Mouse (Mus musculus): ENCODE results near the gene Mcf2l. TPM values are rescaled to one million over a fixed set of nuclear protein-coding genes. Genes with fewer than 3 reads are reported as not detected.

The Mcf2l gene
- polyA plus RNA-seq, 1 experiment from 2014 or later, result 14.8 TPM

DNA sequence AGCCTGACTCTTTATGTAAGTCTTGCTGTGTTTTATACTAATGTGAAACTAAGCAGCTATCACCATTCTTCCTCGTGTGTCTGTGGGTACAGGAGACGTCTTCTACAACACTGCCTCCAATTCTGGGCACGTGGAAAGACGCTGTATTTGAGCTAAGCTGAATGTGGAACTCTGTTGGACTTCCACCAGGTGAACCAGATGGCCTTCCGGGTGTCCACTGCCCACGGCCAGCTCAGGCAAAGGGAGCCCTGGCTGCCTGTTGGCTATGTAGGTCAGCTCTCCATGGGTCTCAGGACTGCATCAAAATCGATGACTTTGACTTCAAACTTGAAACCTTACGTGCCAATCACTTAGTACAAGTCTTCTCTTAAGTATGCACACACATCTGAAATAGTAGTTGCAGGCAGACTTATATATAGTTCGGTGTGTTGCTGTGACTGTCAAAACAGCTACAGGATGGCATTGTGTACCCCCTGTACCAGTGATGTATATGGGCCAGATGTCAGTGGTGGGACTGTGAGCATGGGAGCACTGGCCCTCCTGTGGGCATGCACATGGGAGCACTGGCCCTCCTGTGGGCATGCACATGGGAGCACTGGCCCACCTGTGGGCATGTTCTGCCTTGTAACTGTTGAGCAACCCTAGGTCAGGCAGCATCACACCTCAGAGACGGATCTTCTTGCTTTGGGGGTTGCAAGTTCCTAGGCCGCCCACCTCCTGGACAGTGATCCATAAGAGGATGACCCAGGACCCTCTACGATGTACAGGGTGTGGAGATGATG is 20.4 kb downstream of the Mcf2l start:
- Histone ChIP-seq H3K4me1 (ENCODE audit: control insufficient read depth, insufficient read depth, low read length) (no peaks in the 10 kb centered on the region), H3K9me3 (replicated peaks; ENCODE audit: control insufficient read depth, low read length) (no peaks in the 10 kb centered on the region), H3K4me3 (ENCODE audit: low read depth, low read length) (no peak overlapping the region), H3K4me2 (ENCODE audit: low read depth, low read length) (no peak overlapping the region), H3K36me3 (replicated peaks; ENCODE audit: control insufficient read depth, insufficient read depth, low read depth, low read length) (no peaks in the 10 kb centered on the region), H3K27me3 (ENCODE audit: control insufficient read depth, insufficient read depth, low read length) (no peaks in the 10 kb centered on the region), H3K27ac (replicated peaks; ENCODE audit: low read depth, low read length) (no peak overlapping the region), H3K9ac (replicated peaks; ENCODE audit: low read length) (no peak overlapping the region)
- WGBS, result 81% methylated on average over 12 of the region's 12 CpGs
- ATAC-seq (replicated peaks; ENCODE audit: insufficient number of reproducible peaks, low FRiP score, low TSS enrichment, low read depth) (no peak), DNase-seq (ENCODE audit: low spot score) (no peak)

DNA sequence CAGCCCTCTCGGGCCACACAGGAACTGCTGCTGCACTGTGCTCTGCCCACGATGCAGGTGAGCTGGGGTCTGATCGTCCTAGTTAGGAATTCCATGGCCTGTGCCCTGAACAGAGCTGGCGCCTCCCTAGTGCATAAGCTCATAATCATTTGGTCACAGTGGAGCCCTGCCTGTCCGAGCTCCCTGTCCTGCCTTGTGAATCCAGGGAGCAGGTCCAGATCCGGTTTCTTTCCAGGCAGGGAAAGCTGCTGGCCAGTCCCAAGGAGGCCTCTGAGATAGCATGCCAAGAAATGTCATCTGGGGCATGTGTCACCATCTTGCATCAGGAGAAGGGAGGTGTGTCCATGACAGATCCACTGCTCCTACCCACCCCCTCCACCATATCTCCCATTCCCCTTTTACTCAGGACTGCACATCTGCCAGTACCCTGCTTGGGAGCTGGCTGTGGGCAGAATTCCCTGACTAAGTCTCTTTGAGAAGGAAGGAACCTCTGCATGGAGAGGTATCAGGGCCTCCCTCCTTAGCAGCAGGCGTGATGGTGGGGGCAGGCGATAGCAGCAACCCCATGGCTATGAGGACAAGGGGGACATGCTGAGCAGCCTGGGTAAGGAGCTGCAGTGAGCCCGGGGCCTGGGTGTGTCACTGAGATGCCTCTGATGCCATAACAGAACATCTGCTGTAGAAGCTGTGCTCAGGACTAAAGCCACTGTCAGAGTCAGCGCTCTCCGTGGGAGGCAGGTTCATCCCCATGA is 21.4 kb downstream of the Mcf2l start:
- DNase-seq (ENCODE audit: low spot score) (no peak), ATAC-seq (replicated peaks; ENCODE audit: insufficient number of reproducible peaks, low FRiP score, low TSS enrichment, low read depth) (no peak)

DNA sequence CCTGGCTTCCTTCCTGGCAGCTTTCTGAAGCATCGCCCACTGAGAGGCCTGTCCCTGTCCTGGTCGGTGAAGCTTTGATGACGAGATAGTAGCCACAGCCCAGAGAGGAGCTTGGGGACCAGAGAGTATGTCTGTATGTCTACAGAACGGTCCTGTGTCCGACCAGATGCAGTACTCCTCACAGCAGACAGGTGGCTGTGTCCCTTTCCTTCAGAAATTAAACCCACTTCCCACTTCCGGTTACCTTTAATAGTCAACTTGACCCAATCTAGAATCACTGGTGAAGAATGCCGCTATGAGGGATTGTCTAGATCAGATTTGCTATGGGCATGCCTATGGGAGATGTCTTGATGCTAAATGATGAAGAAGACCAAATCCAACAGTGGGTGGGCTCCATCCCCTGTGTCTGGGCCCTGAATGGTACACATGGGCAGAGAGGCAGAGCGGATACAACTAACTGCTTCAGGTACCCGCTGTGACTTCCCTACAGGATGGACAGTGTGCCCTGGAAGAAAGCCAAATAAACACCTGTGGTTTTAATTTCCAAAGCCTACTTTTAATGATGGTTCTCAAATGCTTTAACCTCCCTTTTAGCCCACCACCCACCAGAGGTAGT is 22.0 kb downstream of the Mcf2l start:
- whole genome bisulfite sequencing, result 66% methylated on average over 9 of the region's 9 CpGs
- no peak for ATAC-seq (replicated peaks; ENCODE audit: insufficient number of reproducible peaks, low FRiP score, low TSS enrichment, low read depth)
- H3K27me3 ChIP-seq (ENCODE audit: control insufficient read depth, insufficient read depth, low read length), result no peaks in the 10 kb centered on the region
- peak; percentile 19 for DNase-seq (ENCODE audit: low spot score)
- H3K4me2 ChIP-seq (ENCODE audit: low read depth, low read length), result no peak overlapping the region
- no peaks in the 10 kb centered on the region for H3K4me1 ChIP-seq (ENCODE audit: control insufficient read depth, insufficient read depth, low read length)
- no peak overlapping the region for H3K9ac ChIP-seq (replicated peaks; ENCODE audit: low read length)
- no peaks in the 10 kb centered on the region for H3K36me3 ChIP-seq (replicated peaks; ENCODE audit: control insufficient read depth, insufficient read depth, low read depth, low read length)
- H3K27ac ChIP-seq (replicated peaks; ENCODE audit: low read depth, low read length), result no peak overlapping the region
- H3K4me3 ChIP-seq (ENCODE audit: low read depth, low read length), result no peak overlapping the region
- no peaks in the 10 kb centered on the region for H3K9me3 ChIP-seq (replicated peaks; ENCODE audit: control insufficient read depth, low read length)

More for the DNA sequence above, 21.4 kb downstream of the Mcf2l start:
- 79% methylated on average over 11 of the region's 11 CpGs for WGBS
- Histone ChIP-seq H3K9ac (replicated peaks; ENCODE audit: low read length) (no peak overlapping the region), H3K27me3 (ENCODE audit: control insufficient read depth, insufficient read depth, low read length) (no peaks in the 10 kb centered on the region), H3K27ac (replicated peaks; ENCODE audit: low read depth, low read length) (no peak overlapping the region), H3K9me3 (replicated peaks; ENCODE audit: control insufficient read depth, low read length) (no peaks in the 10 kb centered on the region), H3K4me1 (ENCODE audit: control insufficient read depth, insufficient read depth, low read length) (no peaks in the 10 kb centered on the region), H3K4me2 (ENCODE audit: low read depth, low read length) (no peak overlapping the region), H3K4me3 (ENCODE audit: low read depth, low read length) (no peak overlapping the region), H3K36me3 (replicated peaks; ENCODE audit: control insufficient read depth, insufficient read depth, low read depth, low read length) (no peaks in the 10 kb centered on the region)

DNA sequence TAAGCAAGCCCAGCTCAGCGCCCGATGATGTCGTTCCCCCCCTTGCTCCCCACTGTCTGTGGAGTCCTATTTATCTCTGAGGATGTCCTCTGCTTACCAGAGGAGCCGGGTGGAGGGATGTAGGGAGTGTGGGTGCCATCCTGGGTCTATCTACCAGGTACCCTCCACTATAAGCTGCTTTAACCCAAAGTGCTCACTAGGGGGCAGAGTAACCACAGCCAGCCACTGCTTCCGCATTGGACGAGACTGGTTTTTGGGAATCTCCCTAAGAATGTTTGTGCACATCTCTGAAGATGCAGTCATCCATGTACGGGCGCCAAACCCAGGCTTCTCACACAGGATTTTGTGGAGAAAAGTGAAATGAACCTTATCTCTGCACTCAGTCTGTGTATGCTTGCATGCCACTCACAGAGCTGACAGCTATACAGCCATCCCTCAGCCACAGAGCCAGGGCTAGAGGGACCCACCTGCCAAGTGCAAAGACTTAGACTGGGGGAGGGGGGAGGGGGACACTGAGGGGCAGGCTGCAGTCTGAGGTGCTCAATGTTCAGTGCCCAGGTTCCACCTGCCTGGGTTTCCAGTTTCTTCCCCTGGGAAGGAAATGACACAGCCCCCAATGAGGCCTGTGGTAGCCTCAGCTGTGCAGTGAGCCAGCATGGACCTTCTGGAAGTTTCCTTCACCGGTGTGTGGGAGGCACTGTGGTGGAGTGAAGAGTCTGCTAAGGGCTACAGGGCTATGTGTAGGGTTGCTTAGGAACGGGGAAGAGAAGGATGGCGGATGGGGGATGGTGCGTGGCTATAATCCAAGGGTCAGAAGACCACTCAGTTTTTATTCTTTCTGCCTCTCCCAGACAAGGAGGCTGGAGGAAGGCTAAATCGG is 23.1 kb downstream of the Mcf2l start:
- Histone ChIP-seq H3K27ac (replicated peaks; ENCODE audit: low read depth, low read length) (no peak overlapping the region), H3K4me3 (ENCODE audit: low read depth, low read length) (no peak overlapping the region), H3K9me3 (replicated peaks; ENCODE audit: control insufficient read depth, low read length) (no peaks in the 10 kb centered on the region), H3K4me1 (ENCODE audit: control insufficient read depth, insufficient read depth, low read length) (no peaks in the 10 kb centered on the region), H3K36me3 (replicated peaks; ENCODE audit: control insufficient read depth, insufficient read depth, low read depth, low read length) (no peaks in the 10 kb centered on the region), H3K9ac (replicated peaks; ENCODE audit: low read length) (no peak overlapping the region), H3K27me3 (ENCODE audit: control insufficient read depth, insufficient read depth, low read length) (no peaks in the 10 kb centered on the region), H3K4me2 (ENCODE audit: low read depth, low read length) (no peak overlapping the region)
- ATAC-seq (replicated peaks; ENCODE audit: insufficient number of reproducible peaks, low FRiP score, low TSS enrichment, low read depth) (peak; percentile 50; the same call in 1 of the 2 replicates), DNase-seq (ENCODE audit: low spot score) (peak; percentile 78)
- 51% methylated on average over 13 of the region's 13 CpGs for WGBS

DNA sequence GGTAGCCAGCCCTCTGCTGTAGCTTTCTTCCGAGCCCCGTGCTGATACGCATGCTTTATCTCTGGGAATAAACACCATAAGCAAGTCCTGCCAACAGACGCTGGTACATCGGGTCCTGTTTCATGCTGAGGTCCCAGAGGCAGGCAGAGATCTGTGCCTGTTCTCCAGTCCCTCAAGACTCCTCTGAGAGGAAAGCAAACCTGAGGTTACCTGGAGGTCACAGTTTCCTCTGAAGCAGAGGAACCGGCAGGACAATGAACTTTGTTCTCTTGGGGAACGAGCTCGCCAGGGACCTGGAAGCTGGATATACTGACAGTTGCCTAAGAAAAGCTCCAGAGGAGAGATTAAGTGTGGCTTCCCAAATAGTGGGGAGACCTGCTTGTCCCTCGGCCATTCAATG is 24.2 kb downstream of the Mcf2l start:
- Histone ChIP-seq H3K9me3 (replicated peaks; ENCODE audit: control insufficient read depth, low read length) (no peaks in the 10 kb centered on the region), H3K9ac (replicated peaks; ENCODE audit: low read length) (no peak overlapping the region), H3K27ac (replicated peaks; ENCODE audit: low read depth, low read length) (no peak overlapping the region), H3K4me2 (ENCODE audit: low read depth, low read length) (no peak overlapping the region), H3K27me3 (ENCODE audit: control insufficient read depth, insufficient read depth, low read length) (no peaks in the 10 kb centered on the region), H3K4me1 (ENCODE audit: control insufficient read depth, insufficient read depth, low read length) (no peaks in the 10 kb centered on the region), H3K36me3 (replicated peaks; ENCODE audit: control insufficient read depth, insufficient read depth, low read depth, low read length) (no peaks in the 10 kb centered on the region), H3K4me3 (ENCODE audit: low read depth, low read length) (no peak overlapping the region)
- DNase-seq (ENCODE audit: low spot score), result no peak
- ATAC-seq (replicated peaks; ENCODE audit: insufficient number of reproducible peaks, low FRiP score, low TSS enrichment, low read depth), result no peak
- WGBS, result 53% methylated on average over 9 of the region's 9 CpGs

DNA sequence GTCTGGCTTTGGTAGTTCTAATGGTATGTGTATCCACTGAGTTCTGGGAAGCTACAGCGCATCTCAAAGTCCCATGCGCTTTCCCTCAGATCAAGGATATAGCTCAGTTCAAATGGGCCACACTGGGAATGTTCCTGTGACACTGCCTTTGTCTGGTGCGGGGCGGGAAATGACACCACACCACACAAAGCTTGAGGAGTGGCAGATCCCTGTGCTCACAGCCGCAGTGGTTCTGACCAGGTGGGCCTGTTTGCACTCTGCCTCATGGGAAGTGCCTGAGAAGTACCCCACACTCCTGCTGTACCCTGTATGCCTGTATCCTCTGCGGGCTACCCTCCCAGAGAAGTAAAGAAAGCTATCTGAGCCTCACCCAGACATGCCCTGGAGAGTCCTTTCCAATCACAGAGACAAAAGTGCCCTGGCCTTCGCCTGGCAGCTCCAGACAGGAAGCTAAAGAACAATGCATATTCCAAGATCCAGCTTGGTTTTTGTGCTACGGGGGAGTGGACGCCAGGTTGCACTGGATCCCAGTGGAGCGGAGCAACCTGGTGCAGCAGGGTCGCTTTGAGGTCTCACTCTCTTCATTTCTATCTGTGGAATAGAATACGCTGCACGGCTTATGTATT is 30.3 kb downstream of the Mcf2l start:
- H3K4me2 ChIP-seq (ENCODE audit: low read depth, low read length), result no peak overlapping the region
- WGBS, result 88% methylated on average over 13 of the region's 13 CpGs
- no peak overlapping the region for H3K27ac ChIP-seq (replicated peaks; ENCODE audit: low read depth, low read length)
- H3K9ac ChIP-seq (replicated peaks; ENCODE audit: low read length), result no peak overlapping the region
- no peaks in the 10 kb centered on the region for H3K36me3 ChIP-seq (replicated peaks; ENCODE audit: control insufficient read depth, insufficient read depth, low read depth, low read length)
- DNase-seq (ENCODE audit: low spot score) (no peak), ATAC-seq (replicated peaks; ENCODE audit: insufficient number of reproducible peaks, low FRiP score, low TSS enrichment, low read depth) (no peak)
- H3K4me1 ChIP-seq (ENCODE audit: control insufficient read depth, insufficient read depth, low read length), result no peaks in the 10 kb centered on the region
- no peaks in the 10 kb centered on the region for H3K27me3 ChIP-seq (ENCODE audit: control insufficient read depth, insufficient read depth, low read length)
- no peak overlapping the region for H3K4me3 ChIP-seq (ENCODE audit: low read depth, low read length)
- H3K9me3 ChIP-seq (replicated peaks; ENCODE audit: control insufficient read depth, low read length), result no peaks in the 10 kb centered on the region

DNA sequence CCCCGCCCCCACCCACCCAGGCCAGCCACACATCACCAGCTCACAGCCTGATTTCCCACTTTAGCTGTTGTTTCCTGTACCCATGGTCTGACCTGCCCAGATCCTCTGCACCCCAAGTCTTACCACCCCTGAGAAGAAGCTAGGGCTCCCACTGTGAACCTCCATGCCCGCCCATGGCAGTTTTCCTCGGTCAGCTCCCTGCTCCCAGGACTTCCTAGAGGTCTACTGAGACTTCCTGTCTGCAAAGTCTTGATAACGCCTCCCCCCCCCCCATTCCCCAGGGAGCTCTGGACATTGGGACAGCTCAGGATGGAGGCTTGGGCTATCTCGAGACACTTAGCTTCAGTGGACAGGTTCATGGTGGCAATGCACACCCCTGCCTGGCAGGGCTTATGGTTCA is 31.5 kb downstream of the Mcf2l start:
- no peak overlapping the region for H3K27ac ChIP-seq (replicated peaks; ENCODE audit: low read depth, low read length)
- H3K27me3 ChIP-seq (ENCODE audit: control insufficient read depth, insufficient read depth, low read length), result no peaks in the 10 kb centered on the region
- no peaks in the 10 kb centered on the region for H3K9me3 ChIP-seq (replicated peaks; ENCODE audit: control insufficient read depth, low read length)
- no peak overlapping the region for H3K4me3 ChIP-seq (ENCODE audit: low read depth, low read length)
- H3K9ac ChIP-seq (replicated peaks; ENCODE audit: low read length), result no peak overlapping the region
- H3K36me3 ChIP-seq (replicated peaks; ENCODE audit: control insufficient read depth, insufficient read depth, low read depth, low read length), result no peaks in the 10 kb centered on the region
- no peaks in the 10 kb centered on the region for H3K4me1 ChIP-seq (ENCODE audit: control insufficient read depth, insufficient read depth, low read length)
- no peak for ATAC-seq (replicated peaks; ENCODE audit: insufficient number of reproducible peaks, low FRiP score, low TSS enrichment, low read depth)
- no peak for DNase-seq (ENCODE audit: low spot score)
- no peak overlapping the region for H3K4me2 ChIP-seq (ENCODE audit: low read depth, low read length)
- WGBS, result 76% methylated on average over 5 of the region's 5 CpGs
